Mouse (Mus musculus) midbrain, postnatal 0 days (tissue): ENCODE results near the gene Tbx19. TPM values are rescaled to one million over a fixed set of nuclear protein-coding genes. Genes with fewer than 3 reads are reported as not detected.

ENCODE experiments used
- ATAC-seq: fragments of 200-750 bp; cut with Nextera tagmentation; 2 replicates; pipeline ENCODE4 v1.8.0; 2017; ENCODE audit warnings: moderate number of reproducible peaks, mild to moderate bottlenecking, moderate TSS enrichment, moderate library complexity; ENCODE audit not compliant: low FRiP score
- DNase-seq: peaks from one replicate; pipeline ENCODE4 v3.0.0-alpha.2; 2015; ENCODE audit warnings: low spot score
- H3K27ac ChIP-seq: fragments of 300-500 bp; sonication (generic); 2 replicates; pipeline ENCODE4 v1.5.1; 2014; ENCODE audit warnings: low read depth, mild to moderate bottlenecking, low read length, mixed read lengths
- H3K27me3 ChIP-seq: fragments of 300-500 bp; sonication (generic); 2 replicates; pipeline ENCODE4 v1.6.1; 2014; ENCODE audit warnings: low read length, control low read depth, mixed read lengths; ENCODE audit not compliant: insufficient read depth
- H3K36me3 ChIP-seq: fragments of 300-500 bp; sonication (generic); 2 replicates; pipeline ENCODE4 v1.6.1; 2014; ENCODE audit warnings: low read length, control low read depth, mixed read lengths; ENCODE audit not compliant: insufficient read depth
- H3K4me1 ChIP-seq: fragments of 300-500 bp; sonication (generic); 2 replicates; pipeline ENCODE4 v1.6.1; 2014; ENCODE audit warnings: mild to moderate bottlenecking, control low read depth, antibody characterized with exemption, low read length, mixed read lengths; ENCODE audit not compliant: insufficient read depth
- H3K4me2 ChIP-seq: fragments of 300-500 bp; sonication (generic); 2 replicates; pipeline ENCODE4 v1.6.1; 2014; ENCODE audit warnings: low read depth, mild to moderate bottlenecking, low read length, mixed read lengths; ENCODE audit not compliant: poor library complexity, severe bottlenecking
- H3K4me3 ChIP-seq: fragments of 300-500 bp; sonication (generic); 2 replicates; pipeline ENCODE4 v1.5.1; 2014; ENCODE audit warnings: low read depth, mild to moderate bottlenecking, low read length, moderate library complexity
- H3K9ac ChIP-seq: fragments of 300-500 bp; sonication (generic); replicated peaks from 2 replicates; pipeline ENCODE4 v1.6.1; 2014; ENCODE audit warnings: mild to moderate bottlenecking, low read length, moderate library complexity, mixed read lengths; ENCODE audit not compliant: poor library complexity, severe bottlenecking
- H3K9me3 ChIP-seq: fragments of 300-500 bp; sonication (generic); 2 replicates; pipeline ENCODE4 v1.6.1; 2016; ENCODE audit warnings: low read length, control low read depth
- CTCF ChIP-seq: IDR thresholded peaks from 2 replicates; pipeline ENCODE4 v1.5.1; 2016; ENCODE audit warnings: antibody characterized with exemption, mild to moderate bottlenecking
- WGBS: fragments of 180-500 bp; shearing (Covaris S2); extraction: QIAGEN DNeasy Blood & Tissue Kit; methylation state at CpG from one replicate; pipeline ENCODE4 v1.1.7; 2014; 5-methylcytosine and 5-hydroxymethylcytosine counted together
- polyA plus RNA-seq: library from polyadenylated mRNA; unstranded; fragments of >200 nt; fragmentation: Nextera tagmentation; extraction: Ambion mirVana; gene quantifications from 2 replicates; pipeline ENCODE4 v1.2.1, GENCODE M21; 2015
- total RNA-seq: library from RNA; depleted of rRNA; stranded (reverse); fragments of >200 nt; gene quantifications from 2 replicates; pipeline ENCODE4 v1.2.3, GENCODE M21; 2014

The Tbx19 gene
- total and polyA plus RNA-seq, 2 experiments from 2014 or later, result 0.26 TPM; not detected in 1

GRCm38 (mm10) chr1:165192714-165193264, 32.2 kb upstream of the Tbx19 start:
- WGBS, result 83% methylated on average over 10 of the region's 10 CpGs
- Histone ChIP-seq H3K9ac (no peak overlapping the region), H3K4me3 (no peak overlapping the region), H3K27me3 (no peaks in the 10 kb centered on the region), H3K4me1 (0 out of 2 replicates have a peak, but pooled peaks cover 2% of the 10 kb centered on the region), H3K36me3 (no peaks in the 10 kb centered on the region), H3K27ac (no peak overlapping the region), H3K4me2 (peak overlapping the region; percentile 97; the same call in 1 of the 2 replicates), H3K9me3 (no peaks in the 10 kb centered on the region)
- ATAC-seq, result no peak
- TF ChIP-seq CTCF, result no peak
- DNase-seq, result no peak

DNA sequence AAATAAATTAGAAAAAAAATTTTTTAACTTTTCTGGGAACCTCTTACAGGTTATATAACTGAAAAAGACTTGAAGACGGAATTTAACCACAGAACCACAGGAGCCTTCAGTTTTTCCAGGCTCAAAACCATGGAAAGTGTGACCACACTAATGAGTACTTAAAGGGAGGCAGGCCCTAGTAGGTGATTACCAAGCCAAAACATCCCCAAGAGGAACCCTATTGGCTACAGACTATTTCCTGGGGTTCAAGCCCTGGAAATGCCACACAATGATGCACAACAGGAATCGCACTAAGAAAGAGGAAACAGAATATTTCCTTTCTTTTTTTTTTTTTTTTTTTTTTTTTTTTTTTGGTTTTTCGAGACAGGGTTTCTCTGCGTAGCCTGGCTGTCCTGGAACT, 31.5 kb upstream of the Tbx19 start:
- H3K36me3 ChIP-seq, result no peaks in the 10 kb centered on the region
- H3K27me3 ChIP-seq, result no peaks in the 10 kb centered on the region
- no peak for TF ChIP-seq CTCF
- no peak for DNase-seq
- 0 out of 2 replicates have a peak, but pooled peaks cover 3% of the 10 kb centered on the region for H3K4me1 ChIP-seq
- WGBS, result 87% methylated on average over 4 of the region's 4 CpGs
- ATAC-seq, result no peak
- no peak overlapping the region for H3K27ac ChIP-seq
- H3K4me3 ChIP-seq, result no peak overlapping the region
- no peak overlapping the region for H3K9ac ChIP-seq
- no peaks in the 10 kb centered on the region for H3K9me3 ChIP-seq
- H3K4me2 ChIP-seq, result no peak overlapping the region

DNA sequence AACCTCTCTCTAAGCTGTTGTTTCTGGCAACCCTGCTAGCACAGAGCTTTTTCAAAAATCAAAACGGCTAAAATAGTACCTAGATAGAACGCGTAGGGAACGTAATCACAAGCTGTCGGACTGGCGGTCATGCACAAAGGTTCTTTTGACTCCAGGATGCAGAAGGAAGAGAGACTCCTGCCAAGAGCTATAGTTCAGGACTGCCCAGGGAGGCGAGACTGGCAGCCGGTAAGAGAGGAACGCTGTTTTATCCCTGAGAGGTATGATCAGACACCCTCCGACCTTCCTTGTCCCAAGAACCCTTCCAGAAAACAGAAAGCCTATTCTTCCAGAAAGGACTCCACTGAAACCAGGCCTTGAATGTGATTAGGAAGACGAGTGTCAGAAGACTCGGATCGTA, 31.0 kb upstream of the Tbx19 start:
- Histone ChIP-seq H3K4me1 (0 out of 2 replicates have a peak, but pooled peaks cover 3% of the 10 kb centered on the region), H3K4me2 (no peak overlapping the region), H3K9me3 (no peaks in the 10 kb centered on the region), H3K27me3 (no peaks in the 10 kb centered on the region), H3K27ac (no peak overlapping the region), H3K4me3 (no peak overlapping the region), H3K9ac (no peak overlapping the region), H3K36me3 (no peaks in the 10 kb centered on the region)
- TF ChIP-seq CTCF, result no peak
- peak; percentile 17 for DNase-seq
- WGBS, result 46% methylated on average over 13 of the region's 13 CpGs
- ATAC-seq, result no peak

- Histone ChIP-seq H3K9ac (no peak overlapping the region), H3K4me2 (no peak overlapping the region), H3K27ac (no peak overlapping the region), H3K9me3 (no peaks in the 10 kb centered on the region), H3K27me3 (no peaks in the 10 kb centered on the region), H3K36me3 (no peaks in the 10 kb centered on the region), H3K4me1 (0 out of 2 replicates have a peak, but pooled peaks cover 3% of the 10 kb centered on the region), H3K4me3 (no peak overlapping the region)
- no peak for ATAC-seq
- no peak for DNase-seq
- TF ChIP-seq CTCF, result no peak
- WGBS, result 88% methylated on average over 10 of the region's 10 CpGs
Measured at GRCm38 (mm10) chr1:165190571-165191273, 30.1 kb upstream of the Tbx19 start.

GRCm38 (mm10) chr1:165190068-165190467, 29.5 kb upstream of the Tbx19 start:
- no peak overlapping the region for H3K4me3 ChIP-seq
- H3K4me2 ChIP-seq, result no peak overlapping the region
- no peak for ATAC-seq
- no peaks in the 10 kb centered on the region for H3K27me3 ChIP-seq
- H3K4me1 ChIP-seq, result 0 out of 2 replicates have a peak, but pooled peaks cover 3% of the 10 kb centered on the region
- no peak overlapping the region for H3K9ac ChIP-seq
- H3K9me3 ChIP-seq, result no peaks in the 10 kb centered on the region
- 75% methylated on average over 6 of the region's 6 CpGs for WGBS
- DNase-seq, result no peak
- H3K27ac ChIP-seq, result no peak overlapping the region
- TF ChIP-seq CTCF, result no peak
- H3K36me3 ChIP-seq, result no peaks in the 10 kb centered on the region

- H3K4me2 ChIP-seq, result no peak overlapping the region
- 78% methylated on average over 10 of the region's 10 CpGs for WGBS
- H3K4me3 ChIP-seq, result no peak overlapping the region
- H3K9me3 ChIP-seq, result no peaks in the 10 kb centered on the region
- H3K9ac ChIP-seq, result no peak overlapping the region
- no peak for DNase-seq
- no peaks in the 10 kb centered on the region for H3K27me3 ChIP-seq
- TF ChIP-seq CTCF, result no peak
- no peaks in the 10 kb centered on the region for H3K36me3 ChIP-seq
- H3K4me1 ChIP-seq, result 0 out of 2 replicates have a peak, but pooled peaks cover 3% of the 10 kb centered on the region
- ATAC-seq, result no peak
- no peak overlapping the region for H3K27ac ChIP-seq
Measured at GRCm38 (mm10) chr1:165188806-165189580, 28.4 kb upstream of the Tbx19 start.
